Mouse (Mus musculus) thymus, adult 18-20 months (tissue): ENCODE results near the gene Aldh3b3.
A peak's percentile ranks its signal among the peaks of the same experiment; 100 is the strongest.

Experiments
- DNase-seq, 2 experiments: peaks; one replicate each; pipeline ENCODE4 v3.0.0; 2022; ENCODE audit warnings: mixed read lengths in 2 of 2

Aldh3b3 gene

DNA sequence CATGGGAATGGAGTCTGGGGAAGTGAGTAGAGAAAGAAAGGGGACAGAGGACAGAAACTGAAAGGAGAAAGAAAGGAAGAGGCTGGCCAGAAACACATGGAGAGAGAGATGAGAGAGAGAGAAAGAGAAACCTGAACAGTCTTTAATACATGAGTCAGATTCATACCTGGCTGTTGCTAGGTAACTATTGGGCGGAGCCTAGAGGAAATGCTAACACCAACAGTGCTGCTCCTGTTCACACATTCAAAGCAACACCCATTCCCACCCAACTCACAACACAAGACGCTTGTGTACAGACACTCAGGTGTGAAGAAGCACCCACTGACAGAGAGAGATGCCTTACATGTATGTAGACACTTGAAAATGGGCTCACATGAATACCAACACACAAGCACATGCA is 17.4 kb downstream of the Aldh3b3 start:
- DNase-seq: no peak

DNA sequence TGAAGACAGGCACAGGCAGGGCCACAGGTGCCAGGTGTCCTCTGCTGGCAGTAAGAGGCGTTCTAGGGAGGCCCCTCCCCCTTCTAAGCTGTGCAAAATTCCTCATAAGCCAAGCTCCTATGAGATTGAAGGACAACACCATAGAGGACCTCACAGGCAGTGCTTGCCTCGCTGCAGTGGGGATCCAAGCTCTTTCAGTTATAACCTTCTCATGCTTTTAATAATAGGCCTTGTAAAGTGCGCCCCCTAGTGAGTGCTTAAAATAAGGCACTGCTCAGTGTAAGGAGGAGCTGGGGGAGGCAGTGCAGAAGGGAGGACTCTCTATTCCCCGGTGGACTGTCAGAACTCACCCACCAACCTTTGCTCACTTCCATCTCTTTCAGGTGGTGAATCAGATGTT is 21.9 kb downstream of the Aldh3b3 start:
- DNase-seq: peak in 1 of 2 experiments; percentile 52

DNA sequence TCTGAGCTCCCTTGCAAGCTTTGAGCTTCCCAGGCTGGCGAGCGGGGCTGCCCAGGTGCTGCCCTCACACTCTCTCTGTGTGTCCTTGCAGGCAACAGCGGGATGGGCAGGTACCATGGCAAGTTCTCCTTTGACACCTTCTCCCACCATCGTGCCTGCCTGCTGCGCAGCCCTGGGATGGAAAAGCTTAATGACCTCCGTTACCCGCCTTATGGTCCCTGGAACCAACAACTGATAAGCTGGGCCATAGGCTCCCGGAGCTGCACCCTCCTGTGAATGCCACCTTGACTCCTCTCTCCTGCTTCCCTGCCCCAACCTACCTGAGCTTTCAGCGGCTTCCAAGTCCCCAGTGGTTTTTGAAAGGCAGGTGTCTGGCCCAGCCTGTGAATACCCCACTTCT is 22.5 kb downstream of the Aldh3b3 start:
- no peak for DNase-seq

DNA sequence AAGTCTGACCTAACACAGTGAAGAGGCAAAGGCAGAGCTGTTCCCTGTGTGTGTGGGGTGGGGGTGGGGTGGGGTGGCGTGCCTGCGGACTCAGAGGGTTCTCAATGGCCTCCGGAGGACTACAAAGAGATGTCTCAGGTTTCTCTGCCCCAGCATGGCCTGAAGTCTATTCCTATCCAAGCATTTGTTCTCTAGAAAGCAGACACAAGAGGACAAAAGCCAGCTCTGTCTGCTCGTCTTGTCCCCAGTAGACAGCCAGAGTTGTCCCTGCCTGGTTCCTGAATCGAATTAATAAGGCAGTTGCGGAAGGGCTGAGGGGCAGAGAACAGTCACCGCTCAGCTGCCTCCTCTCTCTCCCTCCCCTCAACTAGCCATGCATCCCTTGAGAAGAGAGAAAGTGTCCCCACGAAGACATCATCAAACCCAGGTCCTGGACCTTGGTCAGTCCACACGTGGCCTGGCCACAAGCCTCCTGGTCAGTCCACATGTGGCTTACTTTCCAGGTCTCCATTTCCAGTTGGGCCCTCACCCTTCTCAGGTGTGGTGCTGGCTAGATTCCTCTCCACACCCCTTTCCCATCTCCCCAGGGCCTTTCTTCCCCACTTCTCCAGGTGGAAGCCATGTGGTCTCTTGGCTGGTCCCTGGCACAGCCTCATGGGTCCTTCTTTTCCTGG is 25.2 kb downstream of the Aldh3b3 start:
- DNase-seq: no peak

DNA sequence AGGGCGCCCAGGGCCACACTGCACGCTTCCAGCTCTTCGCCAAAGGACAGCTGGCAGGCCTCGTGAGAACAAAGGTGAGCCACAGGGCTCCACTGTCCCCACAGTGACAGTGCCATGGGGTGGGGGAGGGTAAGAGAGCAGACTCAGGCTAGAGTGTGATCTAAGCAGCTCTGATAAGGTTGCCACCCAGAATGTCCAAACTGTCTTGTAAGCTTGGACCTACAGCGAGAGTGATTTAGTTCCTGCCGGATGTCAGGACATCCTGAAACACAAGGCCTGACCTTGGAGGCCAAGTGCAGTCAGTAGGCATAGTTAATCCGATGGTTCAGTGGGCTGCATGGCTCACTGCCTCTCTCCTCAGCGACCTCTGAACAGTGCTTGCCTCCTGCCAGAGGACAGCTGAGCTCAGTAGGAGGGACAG is 26.8 kb downstream of the Aldh3b3 start:
- no peak for DNase-seq

DNA sequence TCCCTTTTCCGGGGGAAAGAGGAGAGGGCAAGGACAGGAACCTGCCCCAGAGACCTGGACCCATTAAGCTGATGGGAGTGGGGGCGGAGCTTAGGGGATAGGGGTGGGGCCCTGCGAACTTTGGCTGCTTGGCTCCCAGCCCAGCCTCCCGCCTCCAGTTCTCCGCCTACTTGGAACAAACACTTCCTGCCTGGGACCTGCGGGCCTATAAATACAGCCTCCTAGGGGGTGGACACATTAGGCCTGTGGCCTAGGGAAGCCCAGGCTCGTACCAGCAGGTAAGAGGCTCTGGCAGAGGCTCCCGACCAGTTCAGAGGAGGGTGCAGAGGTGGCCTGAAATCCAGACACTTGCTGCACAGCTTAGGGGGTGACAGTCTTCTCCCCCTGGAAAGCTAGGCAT is 27.9 kb downstream of the Aldh3b3 start, which contains the start of gene Acy3:
TSS of gene Acy3 (plus strand) at position 237 of the 400 bp plus-strand sequence.
- no peak for DNase-seq

DNA sequence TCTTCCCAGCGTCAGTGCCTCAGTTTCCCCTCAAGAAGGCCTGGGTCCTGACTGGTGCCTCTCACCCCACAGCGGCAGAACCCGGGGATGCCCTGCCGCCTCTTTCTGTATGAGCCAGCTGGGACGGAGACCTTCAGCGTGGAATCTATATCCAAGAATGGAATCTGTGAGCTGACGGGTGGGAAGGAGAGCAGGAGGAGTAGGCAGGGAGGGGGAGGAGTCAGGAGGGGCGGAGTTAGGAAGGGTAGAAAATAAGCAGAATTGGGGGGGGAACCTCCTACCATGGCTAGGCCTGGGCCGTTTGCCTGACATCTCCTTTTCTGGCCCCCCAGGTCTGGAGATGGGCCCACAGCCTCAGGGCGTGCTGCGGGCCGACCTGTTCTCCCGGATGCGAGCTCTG is 29.6 kb downstream of the Aldh3b3 start:
- no peak for DNase-seq

DNA sequence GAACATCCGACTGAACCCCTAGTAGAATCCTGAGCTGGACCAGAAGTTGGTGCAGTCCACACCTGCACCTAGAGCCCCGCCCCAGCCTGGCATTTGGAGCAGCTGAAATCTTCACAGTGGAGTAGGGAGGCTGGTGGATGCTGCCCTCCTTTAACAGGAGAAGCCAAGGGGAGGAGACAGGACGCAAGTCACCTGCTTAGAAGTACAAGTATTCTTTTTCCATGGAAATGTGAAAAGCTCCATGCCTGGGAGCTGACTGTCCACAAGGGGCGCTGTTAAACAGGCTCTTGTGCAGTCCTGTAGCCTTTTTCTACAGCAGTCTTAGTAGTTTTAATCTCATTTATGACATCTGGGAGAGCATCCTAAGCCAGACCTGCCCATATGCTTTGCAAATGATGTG is 30.3 kb downstream of the Aldh3b3 start:
- DNase-seq: no peak

DNA sequence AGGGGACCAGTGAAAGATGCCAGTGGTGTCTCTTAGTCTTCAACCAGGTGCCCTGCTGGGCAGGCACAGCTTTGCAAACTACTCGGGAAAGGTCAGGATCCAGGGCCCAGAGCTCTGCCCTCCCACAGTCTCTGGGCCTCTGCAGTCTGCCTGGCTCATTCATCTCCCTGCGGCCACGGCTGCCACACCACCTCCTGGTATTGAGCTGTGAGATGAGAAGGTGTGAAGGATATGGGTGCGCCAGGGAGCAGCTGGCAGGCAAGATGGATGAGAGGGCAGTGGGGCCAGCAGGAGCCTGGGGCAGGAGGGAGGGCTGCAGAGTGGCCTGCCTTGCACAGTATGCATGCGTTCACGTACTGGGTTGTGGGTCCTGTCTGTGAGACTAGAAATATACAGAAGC is 32.4 kb downstream of the Aldh3b3 start:
- DNase-seq: no peak

DNA sequence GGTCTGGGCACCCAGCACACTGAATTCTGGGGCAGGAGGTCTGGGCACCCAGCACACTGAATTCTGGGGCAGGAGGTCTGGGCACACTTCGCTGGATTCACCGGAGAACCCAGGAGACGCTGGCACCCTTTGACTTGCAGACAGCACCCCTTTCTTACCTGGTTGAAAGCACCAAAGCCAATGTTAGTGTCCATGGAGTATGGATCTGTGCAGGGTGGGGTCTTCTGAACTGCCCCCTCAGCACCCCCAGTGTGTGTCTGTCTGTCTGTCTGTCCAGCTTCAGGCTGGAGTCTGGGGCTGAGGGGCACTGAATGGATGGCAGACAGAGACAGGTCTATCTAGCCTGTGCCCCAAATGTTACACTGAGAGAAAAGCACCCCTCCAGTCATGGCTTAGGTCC is 33.1 kb downstream of the Aldh3b3 start:
- DNase-seq: no peak

DNA sequence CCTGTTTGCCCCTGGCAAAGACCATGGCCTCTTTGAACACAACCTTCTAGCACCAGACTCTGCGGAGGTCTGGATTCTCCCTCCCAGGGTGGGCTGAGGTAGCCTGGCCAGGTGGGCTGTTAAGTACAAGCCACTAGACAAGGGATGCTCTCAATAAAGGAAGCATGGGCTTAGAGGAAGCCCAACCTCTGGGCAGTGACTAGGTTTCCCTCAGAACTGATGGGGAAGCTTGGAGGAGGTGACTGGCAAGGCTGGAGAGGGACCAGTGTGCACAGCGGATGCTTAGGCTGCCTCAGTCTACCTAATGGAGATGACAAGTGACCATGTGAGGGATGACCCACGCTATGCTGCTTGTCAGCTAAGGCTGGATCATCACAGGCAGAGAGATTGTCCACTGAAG is 33.5 kb downstream of the Aldh3b3 start:
- DNase-seq: no peak

DNA sequence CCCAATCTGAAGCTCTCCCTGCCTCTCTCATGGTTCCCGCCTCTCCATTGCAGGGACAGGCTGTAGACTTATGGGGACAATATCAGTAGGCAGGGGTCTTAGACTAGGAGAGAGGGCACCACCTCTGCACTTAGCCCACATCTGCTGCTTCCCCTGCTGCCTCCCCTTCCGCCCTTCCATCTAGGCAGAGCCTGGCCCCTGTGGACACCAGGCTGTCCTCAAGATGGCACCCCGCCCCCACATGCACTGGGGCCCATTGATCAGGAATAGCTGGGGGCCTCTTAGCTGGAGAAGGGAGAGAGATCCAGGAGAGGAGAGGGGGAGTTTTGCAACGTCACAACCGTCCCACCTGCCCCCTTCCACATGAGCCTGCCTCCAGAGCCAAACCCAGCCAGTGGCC is 34.0 kb downstream of the Aldh3b3 start, which contains the start of gene Tbx10:
TSS of gene Tbx10 (plus strand) at position 337 of the 400 bp plus-strand sequence.
- no peak for DNase-seq

DNA sequence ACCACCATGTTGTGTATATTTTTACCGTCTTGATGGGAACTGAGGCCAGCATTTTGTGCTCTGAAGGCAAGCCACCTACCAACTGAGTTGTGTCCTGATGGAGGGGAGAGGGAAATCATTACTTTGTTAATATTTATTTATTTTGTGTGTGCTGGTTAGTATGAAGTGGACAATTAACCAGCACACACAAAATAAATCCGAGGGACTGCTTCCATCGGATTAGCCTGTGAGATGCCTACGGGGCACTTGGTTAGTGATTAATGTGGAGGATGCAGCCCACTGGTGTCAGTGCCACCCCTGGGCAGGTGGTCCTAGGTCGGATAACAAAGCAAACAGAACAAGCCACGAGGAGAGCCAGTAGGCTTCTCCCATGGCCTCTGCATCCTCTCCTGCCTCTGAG is 36.5 kb downstream of the Aldh3b3 start:
- no peak for DNase-seq

DNA sequence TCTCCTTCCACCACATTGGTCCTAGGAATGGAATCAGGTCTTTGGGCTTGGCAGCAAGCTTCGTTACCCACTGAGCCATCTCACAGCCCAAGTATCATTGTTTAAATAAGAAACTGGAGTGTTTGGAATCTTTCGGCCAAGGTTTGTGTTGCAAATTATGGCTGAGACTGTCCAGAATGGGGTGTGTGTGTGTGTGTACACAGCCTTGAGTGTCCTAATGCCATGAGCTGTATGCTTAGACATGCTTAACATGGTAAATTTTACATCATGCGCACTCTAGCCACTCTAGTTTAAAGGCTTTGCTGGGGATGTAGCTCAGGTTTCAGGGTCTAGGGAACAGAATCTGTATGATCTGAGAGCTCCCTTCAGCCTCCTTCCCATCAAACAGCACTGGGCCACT is 37.1 kb downstream of the Aldh3b3 start:
- DNase-seq: no peak

DNA sequence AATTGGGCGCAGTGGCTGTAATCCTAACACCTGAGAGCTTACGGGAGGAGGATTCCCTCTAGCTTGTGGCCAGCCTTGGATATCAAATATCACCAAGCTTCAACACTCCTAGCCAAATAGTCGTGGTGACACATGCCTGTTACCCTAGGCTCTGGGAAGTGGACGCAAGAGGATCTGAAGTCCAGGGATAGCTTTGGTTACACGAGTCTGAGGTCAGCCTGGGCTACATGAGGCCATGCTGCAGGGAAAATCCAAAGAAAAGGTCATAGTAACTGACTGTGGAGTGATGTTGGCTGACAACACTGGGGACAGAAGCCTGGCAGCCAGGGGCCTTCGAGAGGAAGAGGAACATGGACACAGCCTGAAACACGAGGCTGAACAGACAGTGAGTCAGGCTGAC is 37.7 kb downstream of the Aldh3b3 start:
- DNase-seq: no peak

DNA sequence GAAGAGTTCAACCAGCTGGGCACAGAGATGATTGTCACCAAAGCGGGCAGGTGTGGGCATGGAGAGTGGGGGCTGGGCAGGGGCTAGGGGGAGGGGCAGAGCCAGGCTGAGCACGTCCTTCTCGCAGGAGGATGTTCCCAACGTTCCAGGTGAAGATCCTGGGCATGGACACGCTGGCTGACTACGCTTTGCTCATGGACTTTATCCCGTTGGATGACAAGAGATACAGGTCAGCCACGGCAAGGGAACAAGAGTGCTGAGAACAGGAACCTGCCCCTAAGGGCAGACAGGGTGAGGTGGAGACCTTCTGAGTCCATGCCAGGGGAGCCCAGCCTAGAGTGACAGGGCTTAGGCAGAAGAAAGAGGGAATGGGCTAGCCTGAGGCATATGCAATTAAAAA is 38.3 kb downstream of the Aldh3b3 start:
- no peak for DNase-seq

DNA sequence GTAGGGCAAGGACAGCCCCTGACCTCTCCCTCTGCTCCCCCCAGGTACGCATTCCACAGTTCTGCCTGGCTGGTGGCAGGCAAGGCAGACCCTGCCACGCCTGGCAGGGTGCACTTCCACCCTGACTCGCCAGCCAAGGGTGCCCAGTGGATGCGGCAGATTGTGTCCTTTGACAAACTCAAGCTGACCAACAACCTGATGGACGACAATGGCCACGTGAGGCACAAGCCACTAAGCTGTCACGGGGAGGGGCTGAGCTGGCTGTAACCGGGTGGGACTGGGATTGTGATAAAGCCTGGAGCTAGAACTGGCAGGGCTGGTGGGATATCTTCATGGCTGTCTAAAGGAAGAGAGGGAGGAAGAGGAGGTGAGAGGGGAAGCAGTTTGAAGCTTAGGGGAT is 38.8 kb downstream of the Aldh3b3 start:
- DNase-seq: no peak

DNA sequence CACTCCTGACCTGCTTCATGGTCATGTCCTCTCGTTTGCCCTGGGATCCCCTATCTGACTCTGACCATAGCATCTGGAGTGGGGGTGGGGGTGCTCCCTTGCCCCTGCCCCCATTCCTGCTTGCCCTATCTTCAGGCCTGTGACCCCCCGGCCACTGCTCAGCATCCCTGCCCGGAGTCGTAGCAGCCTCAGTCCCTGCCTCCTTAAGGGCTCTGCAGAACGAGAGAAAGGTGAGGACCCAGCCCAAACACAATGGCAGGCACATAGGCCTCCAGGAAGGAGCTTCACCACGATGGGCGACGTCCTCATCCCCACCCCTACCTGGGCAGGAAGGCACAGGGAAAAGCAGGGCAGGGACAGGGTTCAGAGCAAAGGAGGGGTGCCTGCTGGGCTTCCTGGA is 39.9 kb downstream of the Aldh3b3 start:
- no peak for DNase-seq

DNA sequence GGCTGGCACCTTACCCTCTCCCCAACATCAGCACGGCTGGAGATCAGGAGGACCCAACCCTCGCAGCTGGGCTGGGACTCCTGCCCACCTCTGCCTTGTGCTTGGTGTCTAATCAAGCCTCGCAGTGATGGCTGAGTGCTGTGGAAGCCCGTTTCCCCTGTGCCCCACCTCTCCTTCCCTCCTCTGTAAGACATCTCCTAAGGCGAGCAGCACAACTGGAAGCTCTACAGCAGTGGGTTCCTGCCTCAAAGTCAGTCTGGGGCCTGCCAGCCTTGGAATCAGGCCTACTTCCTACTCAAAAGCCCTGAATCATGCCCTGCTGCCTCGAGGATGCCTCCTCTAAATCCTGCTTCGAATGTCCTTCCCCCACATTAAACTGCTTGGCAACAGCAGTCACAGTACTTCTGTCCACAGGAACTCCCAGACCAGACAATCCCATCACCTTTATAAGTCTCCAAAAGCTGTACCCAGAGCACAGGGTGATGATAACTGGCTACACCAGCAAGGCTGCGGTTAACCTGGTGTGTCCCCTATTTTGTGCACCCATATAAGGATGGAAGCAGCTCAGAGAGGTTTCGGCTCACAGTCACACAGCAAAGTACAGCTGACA is 40.8 kb downstream of the Aldh3b3 start:
- DNase-seq: no peak

DNA sequence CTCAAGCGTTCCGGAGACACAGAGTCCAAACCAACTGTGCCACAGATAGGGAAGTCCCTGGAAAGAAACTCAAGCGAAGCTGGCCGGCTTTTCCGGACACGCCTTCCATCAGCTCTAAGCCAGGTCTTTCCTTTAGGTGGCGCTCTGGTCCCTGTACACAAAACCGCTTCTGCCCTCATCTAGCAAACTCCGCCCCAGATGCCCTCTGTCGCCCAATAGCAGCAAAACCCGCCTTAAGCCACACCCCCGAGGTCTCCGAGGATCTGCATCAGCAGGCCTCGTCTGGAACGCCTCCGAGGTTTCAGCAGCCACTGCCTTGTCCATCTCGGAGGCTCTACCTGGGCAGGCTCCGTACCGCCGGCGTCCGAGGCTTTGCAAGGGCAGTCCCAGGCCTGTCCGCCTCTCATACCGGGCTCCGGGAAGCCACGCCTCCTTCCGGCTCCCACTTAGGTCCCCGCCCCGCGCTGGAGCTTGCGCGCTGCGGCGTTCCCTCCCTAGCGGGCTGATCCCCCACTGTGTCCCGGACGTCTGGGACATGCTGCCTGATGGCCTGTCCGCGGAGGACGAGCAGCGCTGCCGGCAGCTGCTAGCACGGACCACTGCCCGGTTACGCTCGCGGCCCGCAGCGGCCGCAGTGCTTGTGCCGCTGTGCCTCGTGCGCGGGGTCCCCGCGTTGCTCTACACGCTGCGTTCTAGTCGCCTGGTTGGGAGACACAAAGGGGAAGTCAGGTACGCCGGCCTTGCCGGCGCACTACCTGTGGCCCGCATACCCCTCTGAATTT is 41.9 kb downstream of the Aldh3b3 start, which contains the start of the genes Nudt8 and Gm49405:
TSS of gene Nudt8 (plus strand) at position 462 of the 782 bp plus-strand sequence.
TSS of gene Gm49405 (plus strand) at position 508 of the 782 bp plus-strand sequence.
- DNase-seq: peak; percentile 90 to 95

DNA sequence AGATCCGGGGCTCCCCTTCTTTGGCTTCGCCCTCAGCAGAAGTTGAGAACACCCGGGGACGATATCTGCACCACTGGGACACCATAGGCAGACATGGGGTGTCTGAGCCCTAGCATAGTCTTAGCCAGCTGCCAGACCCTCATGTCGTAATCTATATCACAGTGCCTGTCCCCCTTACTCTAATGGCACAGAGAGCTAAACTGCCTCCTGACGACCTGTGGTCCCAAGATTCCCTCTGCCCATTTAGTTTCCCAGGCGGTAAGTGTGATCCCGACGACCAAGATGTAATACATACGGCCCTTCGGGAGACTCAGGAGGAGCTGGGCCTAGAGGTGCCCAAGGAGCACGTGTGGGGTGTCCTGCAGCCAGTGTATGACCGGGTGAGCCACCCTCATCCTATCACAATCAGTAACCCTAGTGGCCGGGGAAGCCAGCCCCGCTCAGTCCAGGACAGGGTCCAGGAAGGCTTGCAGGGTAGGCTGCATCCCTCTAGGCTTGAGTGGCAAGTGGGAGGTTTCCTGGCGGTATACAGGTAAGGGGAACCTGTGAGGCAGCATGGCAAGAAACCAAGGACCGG is 42.6 kb downstream of the Aldh3b3 start:
- DNase-seq: no peak

DNA sequence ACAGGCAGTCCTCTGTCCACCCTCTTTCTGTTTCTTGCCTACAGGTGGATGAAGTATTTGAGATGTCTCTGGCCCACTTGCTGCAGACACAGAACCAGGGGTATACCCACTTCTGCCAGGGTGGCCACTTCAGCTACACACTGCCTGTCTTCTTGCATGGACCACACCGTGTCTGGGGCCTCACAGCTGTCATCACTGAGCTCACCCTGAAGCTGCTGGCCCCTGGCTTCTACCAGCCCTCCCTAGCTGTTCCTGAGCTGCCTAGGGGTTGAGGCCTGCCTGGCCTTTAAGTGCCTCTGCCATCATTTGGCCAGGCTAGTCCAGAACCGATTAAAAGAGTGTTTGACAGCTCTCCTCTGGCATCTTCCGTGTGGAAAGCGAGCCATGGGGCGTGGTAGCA is 43.3 kb downstream of the Aldh3b3 start:
- DNase-seq: no peak

DNA sequence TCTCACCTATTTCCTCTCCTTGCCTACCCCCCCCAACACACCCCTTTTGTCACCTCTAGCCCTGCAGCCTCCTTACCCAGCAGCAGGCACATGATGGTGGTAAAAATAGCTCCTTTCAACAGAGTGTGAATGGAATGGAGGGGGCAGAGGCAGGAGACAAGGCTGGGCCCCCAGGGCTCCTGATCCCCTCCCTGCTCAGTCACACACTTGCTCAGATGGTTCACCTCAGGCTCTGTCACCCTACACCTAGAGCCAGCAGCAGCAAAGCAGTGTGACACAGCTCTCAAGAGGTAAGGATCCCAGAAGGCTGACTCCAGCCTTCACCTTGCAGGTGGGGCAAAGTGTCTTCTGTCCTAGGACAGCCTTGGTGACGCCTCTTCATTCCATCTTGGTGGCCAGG is 44.7 kb downstream of the Aldh3b3 start, which contains the start of gene Doc2g:
TSS of gene Doc2g (plus strand) at position 202 of the 400 bp plus-strand sequence.
- DNase-seq: no peak
